Mouse (Mus musculus) stomach, postnatal 0 days (tissue): ENCODE data around the gene Zbtb24.

Source experiments
- CTCF ChIP-seq: IDR thresholded peaks from 2 replicates; pipeline ENCODE4 v1.5.1; 2016; ENCODE audit warnings: antibody characterized with exemption, low read depth, mild to moderate bottlenecking, moderate library complexity
- EP300 ChIP-seq: optimal IDR thresholded peaks from 2 replicates; pipeline ENCODE3; 2016; ENCODE audit warnings: antibody characterized with exemption

DNA sequence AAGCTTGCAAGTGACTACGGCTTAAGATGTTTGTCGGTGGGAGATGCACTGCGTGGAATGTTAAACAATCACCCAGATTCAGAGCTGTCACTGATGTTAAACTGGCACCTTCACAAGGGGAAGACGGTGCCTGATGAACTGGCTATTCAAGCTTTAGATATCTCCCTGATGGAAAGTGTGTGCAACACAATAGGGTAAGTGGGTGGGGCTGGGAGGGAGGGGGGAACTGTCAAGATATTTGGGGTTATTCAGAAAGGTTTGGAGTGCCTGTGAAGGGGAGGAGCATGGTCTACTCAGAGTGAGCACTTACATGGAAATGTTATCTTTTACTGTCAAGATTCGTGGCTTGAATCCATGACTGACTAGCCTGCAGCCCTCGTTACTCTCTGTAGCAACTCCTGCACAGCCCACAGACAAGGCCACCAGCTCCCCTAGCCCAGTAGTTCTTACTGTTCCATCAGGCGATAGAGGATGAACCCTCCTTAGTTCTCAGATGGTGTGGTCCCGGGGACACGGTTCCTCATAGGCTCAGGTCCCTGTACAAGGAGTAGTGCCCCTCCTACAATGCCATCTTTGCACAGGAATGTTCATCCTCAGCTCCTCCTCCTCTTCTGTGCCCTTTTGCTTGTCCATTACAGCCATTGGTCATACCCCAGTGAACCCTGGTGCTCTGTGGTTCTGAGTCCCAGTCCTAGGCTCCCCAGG lies 29.5 kb upstream of the Zbtb24 start:
- TF ChIP-seq CTCF (no peak), EP300 (no peak)
